Mouse (Mus musculus) central nervous system, embryonic 18 days (tissue): ENCODE measurements around the gene Lrrc4. TPM values are rescaled to one million over a fixed set of nuclear protein-coding genes. Genes with fewer than 3 reads are reported as not detected.

Source experiments
- polyA plus RNA-seq: library from polyadenylated mRNA; depleted of rRNA; stranded (reverse); fragments of >200 nt; gene quantifications from 2 replicates; pipeline ENCODE4 v1.2.3, GENCODE M21; 2012; rRNA removed

Gene Lrrc4
- polyA plus RNA-seq = 24.7 and 26.2 TPM in 2 replicates

DNA sequence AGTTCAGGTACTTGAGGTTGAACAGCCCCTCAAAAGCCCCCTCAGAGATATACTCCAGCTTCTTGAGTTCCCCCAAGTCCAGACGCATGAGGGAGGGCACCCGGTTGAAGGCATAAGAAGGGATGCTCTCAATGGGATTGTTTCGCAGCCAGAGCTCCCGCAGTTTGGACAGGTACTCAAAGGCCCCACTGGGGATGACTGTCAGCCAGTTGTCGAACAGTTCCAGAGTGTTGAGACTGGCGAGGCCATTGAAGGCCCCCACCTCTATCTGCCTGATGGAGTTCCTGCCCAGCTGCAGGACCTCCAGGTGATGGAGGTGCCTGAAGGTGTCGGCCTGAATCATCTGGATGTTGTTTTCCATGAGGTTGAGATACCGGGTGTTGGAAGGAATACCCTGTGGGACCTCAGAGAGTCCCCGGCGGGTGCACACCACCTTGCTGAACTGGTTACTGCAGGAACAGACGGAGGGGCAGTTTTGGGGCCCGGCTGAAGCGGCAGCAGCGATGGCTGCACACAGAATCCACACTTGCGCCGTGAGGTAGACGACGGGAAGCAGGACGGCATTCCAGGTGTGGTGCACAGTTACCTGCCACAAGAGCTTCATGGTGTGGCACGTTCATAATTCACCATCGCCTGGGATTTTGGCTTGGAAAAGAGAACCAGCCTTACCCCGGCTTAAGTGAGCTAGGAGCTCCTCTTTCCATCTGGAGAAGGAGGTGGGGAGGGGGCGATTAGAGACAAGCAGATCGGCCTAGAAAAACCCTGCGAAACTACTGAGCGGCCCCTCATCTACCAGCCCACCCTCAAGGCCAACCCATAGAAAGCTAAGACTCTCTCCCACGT lies at the start of gene Lrrc4:
Gene Lrrc4 (minus strand): TSS at position 737 of the 843 bp plus-strand sequence.

Other genes with a start within 250 kb of the Lrrc4 start
- 0.01 TPM in 1 of 2 replicates, not detected in the other for gene Lep, start 228.5 kb upstream of the Lrrc4 start, polyA plus RNA-seq